Mouse (Mus musculus) heart, embryonic 13.5 days (tissue): ENCODE results near the gene Napsa. TPM values are rescaled to one million over a fixed set of nuclear protein-coding genes. Genes with fewer than 3 reads are reported as not detected.

Experiments used
- ATAC-seq: fragments of 200-750 bp; cut with Nextera tagmentation; 2 replicates; pipeline ENCODE4 v1.8.0; 2017; ENCODE audit warnings: moderate TSS enrichment; ENCODE audit not compliant: insufficient number of reproducible peaks, low FRiP score, low TSS enrichment; ENCODE audit errors: extremely low read depth
- H3K27ac ChIP-seq: fragments of 300-500 bp; sonication (generic); replicated peaks from 2 replicates; pipeline ENCODE4 v1.5.1; 2015; ENCODE audit warnings: moderate library complexity, mild to moderate bottlenecking, inconsistent platforms
- H3K27me3 ChIP-seq: fragments of 300-500 bp; sonication (generic); replicated peaks from 2 replicates; pipeline ENCODE4 v1.6.1; 2015; ENCODE audit warnings: mild to moderate bottlenecking, inconsistent platforms
- H3K36me3 ChIP-seq: fragments of 300-500 bp; sonication (generic); 2 replicates; pipeline ENCODE4 v1.6.1; 2015; ENCODE audit warnings: mild to moderate bottlenecking, inconsistent platforms
- H3K4me1 ChIP-seq: fragments of 300-500 bp; sonication (generic); 2 replicates; pipeline ENCODE4 v1.6.1; 2015; ENCODE audit warnings: inconsistent platforms
- H3K4me2 ChIP-seq: fragments of 300-500 bp; sonication (generic); 2 replicates; pipeline ENCODE4 v1.6.1; 2015; ENCODE audit warnings: inconsistent platforms, mild to moderate bottlenecking, moderate library complexity
- H3K4me3 ChIP-seq: fragments of 300-500 bp; sonication (generic); 2 replicates; pipeline ENCODE4 v1.5.1; 2015; ENCODE audit warnings: moderate library complexity, mild to moderate bottlenecking, inconsistent platforms
- H3K9ac ChIP-seq: fragments of 300-500 bp; sonication (generic); 2 replicates; pipeline ENCODE4 v1.6.1; 2015; ENCODE audit warnings: inconsistent platforms, mild to moderate bottlenecking, moderate library complexity
- H3K9me3 ChIP-seq: fragments of 300-500 bp; sonication (generic); 2 replicates; pipeline ENCODE4 v1.6.1; 2016; ENCODE audit warnings: inconsistent platforms
- WGBS: fragments of 180-500 bp; shearing (Covaris S2); methylation state at CpG from one replicate; pipeline ENCODE4 v1.1.7; 2015; ENCODE audit warnings: mixed read lengths; 5-methylcytosine and 5-hydroxymethylcytosine counted together
- polyA plus RNA-seq: library from polyadenylated mRNA; unstranded; fragments of >200 nt; fragmentation: Nextera tagmentation; extraction: Ambion mirVana; gene quantifications from 2 replicates; pipeline ENCODE4 v1.2.1, GENCODE M21; 2015

Gene Napsa
- polyA plus RNA-seq, 1 experiment from 2014 or later = 0.39 TPM

DNA sequence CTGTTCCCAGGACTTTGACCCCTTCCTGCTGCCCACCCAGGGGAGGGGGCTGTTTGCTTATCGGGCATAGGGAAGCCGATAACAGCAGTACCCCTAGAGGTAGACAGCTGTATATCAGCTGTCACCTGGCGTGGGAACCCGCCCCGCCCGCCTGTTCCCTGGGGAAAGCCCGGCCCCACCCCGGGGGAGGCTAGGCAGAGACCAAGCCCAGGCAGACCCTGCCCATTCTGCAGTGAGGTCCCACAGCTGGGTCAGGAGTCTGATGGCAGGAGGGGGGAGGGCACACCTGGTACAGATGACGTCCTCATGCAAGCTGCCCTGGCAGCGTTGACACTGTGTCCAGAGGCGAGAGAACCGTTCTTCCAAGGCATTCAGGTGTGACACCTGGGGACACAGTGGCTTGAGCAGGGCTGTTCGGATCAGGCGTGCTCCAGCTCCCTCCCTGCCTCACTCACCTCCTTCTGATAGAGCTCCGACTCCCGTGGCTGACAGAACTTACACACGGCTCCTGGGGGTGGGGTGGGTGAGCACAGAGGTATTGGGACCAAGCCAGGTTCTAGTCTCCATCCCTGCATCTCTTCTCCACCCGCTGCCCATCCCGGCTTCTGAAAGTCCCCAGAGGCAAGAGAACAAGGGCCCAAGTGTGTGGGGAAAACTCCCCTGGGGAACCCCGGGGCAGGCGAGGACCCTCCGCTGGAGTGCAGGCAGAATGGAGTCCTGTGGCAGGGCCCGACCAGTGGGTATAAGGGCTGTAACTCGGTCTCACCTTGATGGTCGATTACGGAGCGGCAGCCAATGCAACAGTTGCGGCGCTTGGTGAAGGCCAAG is 39.0 kb upstream of the Napsa start:
- WGBS = 81% methylated on average over 29 of the region's 29 CpGs
- no peaks in the 10 kb centered on the region for H3K9me3 ChIP-seq
- H3K27ac ChIP-seq = no peak overlapping the region
- H3K4me2 ChIP-seq = no peak overlapping the region
- peaks cover 16% of the 10 kb centered on the region for H3K4me1 ChIP-seq
- no peak overlapping the region for H3K9ac ChIP-seq
- H3K4me3 ChIP-seq = no peak overlapping the region
- H3K27me3 ChIP-seq = peaks cover 23% of the 10 kb centered on the region
- ATAC-seq = no peak
- peaks cover 61% of the 10 kb centered on the region for H3K36me3 ChIP-seq

DNA sequence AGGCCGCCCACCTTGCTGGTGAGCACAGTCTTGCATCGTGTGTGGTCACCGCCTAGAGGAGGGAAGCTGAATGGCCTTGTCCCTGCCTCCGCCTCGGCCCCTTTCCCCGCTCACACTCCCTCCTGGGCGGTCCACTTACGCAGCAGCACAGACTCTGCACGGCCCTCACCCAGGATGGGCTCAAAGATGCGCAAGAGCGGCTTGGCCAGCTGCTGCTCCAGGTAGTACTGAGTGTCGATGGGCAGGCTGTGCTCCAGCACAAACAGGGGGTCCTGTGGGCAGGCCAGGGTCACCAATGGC is 38.5 kb upstream of the Napsa start:
- Histone ChIP-seq H3K9ac (no peak overlapping the region), H3K4me3 (no peak overlapping the region), H3K4me2 (no peak overlapping the region), H3K36me3 (peaks cover 67% of the 10 kb centered on the region), H3K9me3 (no peaks in the 10 kb centered on the region), H3K4me1 (peaks cover 12% of the 10 kb centered on the region), H3K27ac (no peak overlapping the region), H3K27me3 (peaks cover 17% of the 10 kb centered on the region)
- 83% methylated on average over 12 of the region's 12 CpGs for WGBS
- ATAC-seq = no peak

DNA sequence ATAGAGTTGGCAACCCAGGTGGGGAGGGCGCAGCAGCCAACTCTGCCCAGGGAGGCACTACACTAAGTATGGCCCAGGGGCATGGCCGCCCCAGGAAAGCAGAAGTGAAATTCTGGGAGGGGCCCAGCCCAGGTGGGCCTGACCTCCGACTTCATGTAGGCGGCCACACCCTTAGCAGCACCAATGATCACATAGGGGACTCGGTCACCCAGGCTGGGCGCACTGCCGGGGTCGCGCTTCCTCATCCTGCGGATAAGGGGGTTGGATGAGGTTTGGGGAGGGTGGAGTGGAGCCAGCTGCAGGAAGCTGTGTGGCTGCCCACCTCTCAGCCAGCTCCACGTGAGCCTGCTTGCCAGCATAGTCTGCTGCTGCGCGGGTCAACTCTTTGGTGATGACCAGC is 37.9 kb upstream of the Napsa start:
- H3K27ac ChIP-seq = no peak overlapping the region
- H3K4me2 ChIP-seq = no peak overlapping the region
- H3K9me3 ChIP-seq = no peaks in the 10 kb centered on the region
- H3K27me3 ChIP-seq = peaks cover 12% of the 10 kb centered on the region
- peaks cover 12% of the 10 kb centered on the region for H3K4me1 ChIP-seq
- H3K9ac ChIP-seq = no peak overlapping the region
- H3K4me3 ChIP-seq = no peak overlapping the region
- peaks cover 72% of the 10 kb centered on the region for H3K36me3 ChIP-seq
- WGBS = 88% methylated on average over 13 of the region's 13 CpGs
- ATAC-seq = no peak

DNA sequence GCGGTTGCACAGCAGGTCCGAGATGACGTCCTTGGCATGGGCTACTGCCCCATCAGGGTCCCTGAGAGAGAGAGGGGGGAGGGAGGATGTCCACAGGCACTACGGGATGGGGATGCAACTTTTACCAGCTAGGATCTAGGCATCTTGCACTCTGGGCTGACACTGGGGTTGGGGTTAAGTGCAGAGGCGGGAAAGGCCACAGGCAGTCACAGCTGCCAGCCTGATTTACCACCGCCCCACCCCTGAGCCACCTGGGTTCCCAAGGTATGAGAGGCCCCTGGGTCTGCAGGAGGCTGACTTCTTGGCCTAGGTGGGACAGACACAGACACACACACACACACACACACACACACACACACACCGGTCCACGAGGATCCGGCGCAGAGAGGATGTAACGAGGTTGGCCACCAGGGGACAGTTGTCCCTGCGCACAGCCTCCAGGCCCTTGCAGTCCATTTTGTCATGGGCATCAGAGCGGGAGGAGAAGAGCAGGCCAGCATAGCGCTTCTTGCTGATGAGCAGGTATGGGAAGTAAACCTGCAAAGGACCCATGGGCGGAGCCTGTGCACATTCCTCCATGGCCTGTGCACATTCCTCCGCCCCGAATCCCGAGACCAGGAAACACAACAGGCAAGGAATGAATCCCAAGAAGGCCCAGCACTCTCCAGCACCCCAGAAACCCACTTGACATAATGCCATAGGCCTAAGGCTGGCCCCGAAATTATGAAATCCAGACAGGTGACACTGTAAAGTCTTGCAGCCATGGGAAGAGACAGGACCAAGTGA is 37.3 kb upstream of the Napsa start:
- no peak overlapping the region for H3K4me2 ChIP-seq
- H3K27me3 ChIP-seq = 0 out of 2 replicates have a peak, but pooled peaks cover 6% of the 10 kb centered on the region
- H3K4me1 ChIP-seq = peaks cover 12% of the 10 kb centered on the region
- no peak for ATAC-seq
- H3K27ac ChIP-seq = no peak overlapping the region
- no peaks in the 10 kb centered on the region for H3K9me3 ChIP-seq
- 86% methylated on average over 19 of the region's 19 CpGs for WGBS
- no peak overlapping the region for H3K9ac ChIP-seq
- peaks cover 78% of the 10 kb centered on the region for H3K36me3 ChIP-seq
- no peak overlapping the region for H3K4me3 ChIP-seq

DNA sequence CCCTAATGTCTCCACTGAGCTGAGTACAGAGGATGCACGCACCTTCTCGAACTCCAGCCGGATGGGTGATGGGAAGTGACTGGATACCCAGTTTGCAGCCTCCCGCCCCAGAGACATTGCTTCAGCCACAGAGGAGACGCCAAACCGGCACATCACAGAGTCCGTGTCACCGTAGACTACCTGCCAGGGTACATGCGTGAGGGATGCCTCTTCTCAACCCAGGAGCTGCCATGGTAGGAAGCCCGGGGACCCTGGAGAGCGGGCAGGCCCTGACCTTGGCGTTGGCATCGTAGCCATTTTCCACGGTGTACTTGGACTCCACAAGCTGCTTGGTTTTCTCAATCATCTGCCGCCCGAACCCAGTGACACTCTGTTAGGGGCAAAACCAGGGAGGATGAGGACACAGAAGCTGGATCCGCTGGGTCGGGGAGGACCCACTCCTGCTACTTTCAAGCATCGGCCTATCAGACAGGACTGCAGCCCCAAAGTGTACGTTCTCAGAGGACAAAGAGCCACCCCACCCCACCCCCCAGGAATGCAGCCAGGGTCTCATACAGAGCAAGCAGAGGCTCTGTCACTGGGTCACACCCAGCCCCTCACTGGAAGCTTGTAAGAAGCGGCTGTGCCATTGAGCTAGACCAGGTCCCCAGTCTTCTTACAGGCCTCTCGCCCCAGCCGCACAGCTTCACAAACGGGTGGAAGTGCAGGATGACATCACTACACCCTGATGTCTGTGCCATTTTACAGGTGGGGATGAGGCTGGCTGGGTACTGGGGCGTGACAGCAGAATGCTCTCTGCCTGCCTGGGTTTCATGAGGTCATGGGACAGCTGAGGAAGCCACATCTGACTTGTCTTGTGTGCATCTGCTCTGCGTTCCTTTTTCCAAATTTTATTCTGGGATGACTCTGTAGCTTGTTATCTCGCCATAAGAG is 36.3 kb upstream of the Napsa start:
- Histone ChIP-seq H3K9me3 (no peaks in the 10 kb centered on the region), H3K27ac (no peak overlapping the region), H3K27me3 (no peaks in the 10 kb centered on the region), H3K9ac (0 out of 2 replicates have a peak overlapping the region, but pooled peaks have one; percentile 56), H3K4me1 (peaks cover 12% of the 10 kb centered on the region), H3K4me2 (no peak overlapping the region), H3K36me3 (peaks cover 89% of the 10 kb centered on the region), H3K4me3 (no peak overlapping the region)
- 88% methylated on average over 27 of the region's 27 CpGs for WGBS
- ATAC-seq = no peak

DNA sequence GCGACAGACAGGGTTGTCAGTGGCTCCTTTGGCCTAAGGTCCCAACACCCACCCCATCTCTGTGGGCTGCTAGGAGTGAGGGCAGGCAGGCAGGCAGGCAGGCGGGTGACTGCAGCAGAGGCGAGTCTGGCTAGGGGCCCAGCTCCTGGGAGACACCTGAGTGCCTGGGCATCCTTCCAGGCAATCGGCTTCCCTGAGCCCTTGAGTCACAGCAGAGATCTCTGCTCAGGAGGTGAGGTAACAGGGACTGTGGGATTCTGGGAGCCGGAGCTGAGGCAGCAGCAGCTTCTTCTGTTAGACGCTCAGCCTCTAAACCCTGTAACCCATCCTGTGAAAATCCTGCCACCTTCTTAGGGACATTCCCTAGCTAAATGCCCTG is 35.6 kb upstream of the Napsa start:
- WGBS = 70% methylated on average over 6 of the region's 6 CpGs
- H3K9me3 ChIP-seq = no peaks in the 10 kb centered on the region
- H3K27me3 ChIP-seq = no peaks in the 10 kb centered on the region
- no peak overlapping the region for H3K27ac ChIP-seq
- ATAC-seq = no peak
- peaks cover 12% of the 10 kb centered on the region for H3K4me1 ChIP-seq
- peaks cover 96% of the 10 kb centered on the region for H3K36me3 ChIP-seq
- peak overlapping the region; percentile 56; the same call in 1 of the 2 replicates for H3K9ac ChIP-seq
- no peak overlapping the region for H3K4me2 ChIP-seq
- H3K4me3 ChIP-seq = no peak overlapping the region

DNA sequence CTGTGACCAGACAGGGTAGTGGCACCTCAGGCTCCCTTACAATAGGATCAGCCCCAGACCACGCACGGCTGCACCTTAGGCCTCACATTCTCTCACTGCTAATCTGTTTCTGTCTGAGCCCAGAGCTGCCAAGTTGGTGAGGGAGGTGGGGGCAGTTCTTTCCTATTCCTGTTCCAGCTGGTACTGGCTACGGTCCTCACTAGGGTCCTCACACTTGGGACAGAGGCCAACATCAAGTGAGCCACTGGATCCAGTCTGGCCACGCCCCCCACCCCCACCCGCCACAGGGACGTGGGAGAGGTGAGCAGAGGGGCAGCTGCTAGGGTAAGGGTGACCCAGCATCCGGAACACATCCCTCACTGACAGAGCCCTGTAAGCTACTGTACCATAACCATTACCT is 35.2 kb upstream of the Napsa start:
- Histone ChIP-seq H3K9ac (peak overlapping the region; percentile 56; the same call in 1 of the 2 replicates), H3K9me3 (no peaks in the 10 kb centered on the region), H3K27ac (no peak overlapping the region), H3K36me3 (peaks cover 99% of the 10 kb centered on the region), H3K27me3 (no peaks in the 10 kb centered on the region), H3K4me3 (no peak overlapping the region), H3K4me1 (peaks cover 12% of the 10 kb centered on the region), H3K4me2 (no peak overlapping the region)
- WGBS = 75% methylated on average over 7 of the region's 7 CpGs
- no peak for ATAC-seq

DNA sequence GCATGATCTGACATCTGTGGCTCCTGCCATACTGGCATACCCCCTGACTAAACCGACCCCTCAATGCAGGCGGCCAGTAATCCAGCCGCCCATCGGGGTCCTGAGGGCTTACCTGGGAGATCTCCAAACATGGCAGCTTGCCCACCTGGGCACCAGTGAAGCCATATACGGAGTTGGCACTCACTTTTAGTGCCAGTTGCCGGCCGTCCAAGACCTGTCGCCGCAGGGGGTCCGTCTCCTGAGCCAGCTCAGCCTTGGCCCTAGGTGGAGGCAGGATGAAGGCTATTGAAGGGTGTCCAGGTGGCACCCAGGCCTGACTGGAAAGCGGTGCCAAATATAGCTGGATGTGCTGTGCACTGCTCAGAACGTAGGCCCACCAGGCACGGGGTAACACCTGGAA is 34.7 kb upstream of the Napsa start:
- Histone ChIP-seq H3K9ac (no peak overlapping the region), H3K36me3 (peaks cover 99% of the 10 kb centered on the region)
- ATAC-seq = no peak

DNA sequence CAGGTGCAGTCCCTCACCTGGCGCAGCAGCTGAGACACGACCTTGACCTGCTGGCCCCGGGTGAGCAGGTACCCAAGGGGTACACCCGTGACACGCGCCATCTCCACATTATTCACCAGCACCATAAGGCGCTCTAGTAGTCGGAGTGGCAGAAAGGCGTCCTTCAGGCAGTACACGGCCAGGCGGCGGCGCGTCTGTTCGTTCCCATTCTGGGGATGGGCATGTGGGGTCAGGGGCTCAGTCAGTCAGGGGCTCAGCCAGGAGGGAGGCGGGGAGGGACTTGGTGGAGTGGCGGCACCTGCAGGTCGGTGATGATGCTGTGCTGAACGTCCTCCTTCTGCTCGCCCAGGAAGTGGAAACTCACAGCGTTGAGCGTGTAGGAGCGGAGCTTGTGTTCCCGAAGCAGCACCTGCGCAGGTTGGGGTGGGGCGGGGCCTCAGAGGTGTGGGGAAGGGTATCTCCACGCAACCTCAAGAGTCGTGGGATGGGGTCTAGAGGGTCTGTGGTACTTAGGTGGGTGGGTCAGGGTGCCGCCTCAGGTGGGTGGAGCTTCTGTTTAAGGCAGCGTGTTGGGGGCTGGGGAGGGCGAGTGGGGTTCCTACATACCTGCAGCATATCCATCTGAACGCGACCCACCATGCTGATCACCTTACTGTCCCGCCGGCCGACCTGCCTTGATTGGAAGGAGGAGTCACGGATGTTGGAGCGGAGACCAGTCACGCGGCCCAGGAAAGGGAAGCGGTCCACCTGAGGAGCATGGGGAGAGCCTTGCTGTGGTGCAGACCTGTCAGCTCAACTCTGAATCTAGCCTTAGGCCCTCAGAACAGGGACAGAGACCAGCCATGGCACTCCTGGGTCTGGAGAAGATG is 33.2 kb upstream of the Napsa start:
- Histone ChIP-seq H3K9ac (no peak overlapping the region), H3K27me3 (no peaks in the 10 kb centered on the region), H3K36me3 (peaks cover 94% of the 10 kb centered on the region), H3K4me1 (peaks cover 12% of the 10 kb centered on the region), H3K9me3 (no peaks in the 10 kb centered on the region), H3K27ac (no peak overlapping the region), H3K4me3 (no peak overlapping the region), H3K4me2 (no peak overlapping the region)
- ATAC-seq = no peak
- 91% methylated on average over 41 of the region's 41 CpGs for WGBS

More for the DNA sequence above, 34.7 kb upstream of the Napsa start:
- H3K27ac ChIP-seq = no peak overlapping the region
- WGBS = 91% methylated on average over 13 of the region's 13 CpGs
- H3K27me3 ChIP-seq = no peaks in the 10 kb centered on the region
- no peak overlapping the region for H3K4me2 ChIP-seq
- H3K4me3 ChIP-seq = no peak overlapping the region
- H3K4me1 ChIP-seq = peaks cover 12% of the 10 kb centered on the region
- no peaks in the 10 kb centered on the region for H3K9me3 ChIP-seq

DNA sequence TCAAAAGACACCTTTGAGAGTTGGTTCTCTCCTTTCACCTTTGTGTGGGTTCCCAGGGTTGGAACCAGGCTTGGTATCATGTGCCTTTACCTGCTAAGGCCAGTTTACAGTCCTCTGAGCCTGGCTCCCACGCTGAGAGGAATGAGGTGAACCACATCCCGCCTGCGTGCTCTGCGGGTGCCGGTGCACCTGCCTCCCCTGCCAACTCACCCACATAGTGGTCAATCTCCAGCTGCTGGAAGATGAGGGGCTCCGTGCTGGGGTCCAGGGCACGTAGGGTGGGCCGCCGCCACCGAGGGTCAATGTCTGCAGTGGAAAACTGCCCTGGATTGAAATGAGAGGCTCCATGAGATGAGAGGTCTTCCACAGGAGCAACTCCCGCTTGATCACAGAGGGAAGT is 29.6 kb upstream of the Napsa start:
- H3K9me3 ChIP-seq = no peaks in the 10 kb centered on the region
- H3K4me3 ChIP-seq = no peak overlapping the region
- 88% methylated on average over 11 of the region's 11 CpGs for WGBS
- ATAC-seq = no peak
- H3K36me3 ChIP-seq = peaks cover 76% of the 10 kb centered on the region
- no peak overlapping the region for H3K4me2 ChIP-seq
- no peak overlapping the region for H3K27ac ChIP-seq
- no peak overlapping the region for H3K9ac ChIP-seq
- H3K27me3 ChIP-seq = no peaks in the 10 kb centered on the region
- peaks cover 8% of the 10 kb centered on the region for H3K4me1 ChIP-seq
